Mouse (Mus musculus) gastrocnemius, adult 2 months (tissue): ENCODE data around the gene Defb45. TPM values are rescaled to one million over a fixed set of nuclear protein-coding genes. Genes with fewer than 3 reads are reported as not detected.

Experiments used
- DNase-seq: peaks from one replicate; pipeline ENCODE4 v3.0.0; 2022
- H3K27ac ChIP-seq: fragments of 200-600 bp; 2 replicates; pipeline ENCODE4 v1.8.1; 2022; ENCODE audit warnings: mild to moderate bottlenecking
- H3K4me3 ChIP-seq: fragments of 200-600 bp; 2 replicates; pipeline ENCODE4 v1.8.1; 2022; ENCODE audit warnings: mild to moderate bottlenecking, moderate library complexity
- CTCF ChIP-seq: fragments of 200-600 bp; IDR thresholded peaks from 2 replicates; pipeline ENCODE4 v1.8.1; 2022; ENCODE audit warnings: antibody characterized with exemption, mild to moderate bottlenecking, moderate library complexity
- intact Hi-C: fragments of 180-260 bp; cut with DNase I; formaldehyde crosslinking; loops from one replicate; pipeline ENCODE4 v1.15.1; 2025
- total RNA-seq, 2 experiments: library from RNA; stranded (reverse); gene quantifications; 2 replicates each; pipeline ENCODE4 v1.2.3; 2021

The Defb45 gene
- total RNA-seq, 2 experiments from 2014 or later = not detected

DNA sequence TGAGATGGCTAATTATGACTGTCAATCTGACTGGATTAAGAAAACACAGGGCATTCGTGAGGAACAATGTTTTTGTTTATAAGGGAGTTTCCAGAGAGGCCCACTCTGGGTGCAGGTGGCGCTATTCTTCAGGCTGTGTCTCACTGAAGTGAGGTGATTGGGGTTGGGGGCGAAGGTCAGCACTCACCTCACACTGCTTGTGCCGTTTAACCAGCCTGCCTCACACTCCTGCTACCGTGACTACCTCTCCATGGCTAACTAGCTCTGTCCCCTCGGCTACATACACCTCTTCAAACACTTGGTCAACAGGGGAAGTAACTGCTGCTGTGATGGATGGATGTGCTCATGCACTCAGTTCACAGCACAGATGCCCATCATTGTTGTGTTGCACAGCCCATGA is 10.2 kb downstream of the Defb45 start:
- Histone ChIP-seq H3K4me3 (no peak overlapping the region), H3K27ac (no peak overlapping the region)
- intact Hi-C loops = no loop called here
- no peak for DNase-seq
- TF ChIP-seq CTCF = no peak

DNA sequence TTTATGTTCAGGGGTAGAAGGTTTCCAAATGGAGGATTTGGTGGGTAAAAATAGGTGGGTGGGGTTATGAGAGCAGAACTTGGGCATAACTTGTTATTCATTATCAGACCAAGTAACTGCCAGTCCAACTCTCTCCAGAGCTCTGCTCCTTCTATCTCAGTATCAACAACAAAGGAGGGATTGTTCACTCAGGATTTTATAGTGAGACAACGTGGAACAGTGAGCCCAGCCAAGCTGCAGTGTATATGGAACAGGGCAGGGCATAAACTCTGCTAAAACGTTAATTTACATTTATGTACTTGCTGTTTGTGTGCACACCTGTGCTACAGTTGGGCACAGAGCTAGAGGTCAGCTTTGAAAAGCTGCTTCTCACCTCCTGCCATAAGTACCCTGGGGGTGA is 10.7 kb downstream of the Defb45 start:
- TF ChIP-seq CTCF = no peak
- no peak for DNase-seq
- Histone ChIP-seq H3K27ac (no peak overlapping the region), H3K4me3 (no peak overlapping the region)
- intact Hi-C loops = no loop called here

DNA sequence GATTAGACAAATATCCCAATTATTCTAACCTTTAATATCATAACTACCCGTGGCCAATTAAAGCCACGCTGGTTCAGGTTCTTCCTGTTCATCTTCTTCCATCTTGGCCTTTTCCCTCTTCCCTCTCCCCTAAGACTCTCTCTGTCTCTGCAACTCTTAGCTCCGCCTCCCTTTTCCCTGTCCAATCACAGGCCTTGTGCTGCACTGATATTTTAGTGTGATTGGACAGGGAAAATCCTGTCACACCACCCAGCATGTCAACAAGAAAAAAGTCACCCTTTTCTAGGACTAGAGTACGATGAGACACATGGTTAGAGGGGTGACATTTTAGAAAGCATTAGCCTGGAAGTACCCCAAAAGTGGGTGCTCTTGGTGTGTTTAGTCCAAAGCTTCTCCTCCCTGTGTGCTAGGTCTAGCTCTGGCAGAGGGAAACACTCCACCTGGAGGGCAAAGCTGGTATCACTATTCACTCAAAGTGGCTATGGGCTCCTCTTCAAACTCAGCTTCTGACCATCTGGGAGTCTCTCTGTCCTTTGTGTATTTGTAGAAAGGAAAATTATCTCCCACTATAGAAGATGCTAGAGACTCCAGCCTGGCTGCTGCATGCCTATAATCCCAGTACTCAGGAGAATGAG is 12.2 kb downstream of the Defb45 start:
- DNase-seq = no peak
- peak; percentile 39; the same call in 1 of the 2 replicates for TF ChIP-seq CTCF
- Histone ChIP-seq H3K4me3 (no peak overlapping the region), H3K27ac (no peak overlapping the region)
- intact Hi-C loops = no loop called here

DNA sequence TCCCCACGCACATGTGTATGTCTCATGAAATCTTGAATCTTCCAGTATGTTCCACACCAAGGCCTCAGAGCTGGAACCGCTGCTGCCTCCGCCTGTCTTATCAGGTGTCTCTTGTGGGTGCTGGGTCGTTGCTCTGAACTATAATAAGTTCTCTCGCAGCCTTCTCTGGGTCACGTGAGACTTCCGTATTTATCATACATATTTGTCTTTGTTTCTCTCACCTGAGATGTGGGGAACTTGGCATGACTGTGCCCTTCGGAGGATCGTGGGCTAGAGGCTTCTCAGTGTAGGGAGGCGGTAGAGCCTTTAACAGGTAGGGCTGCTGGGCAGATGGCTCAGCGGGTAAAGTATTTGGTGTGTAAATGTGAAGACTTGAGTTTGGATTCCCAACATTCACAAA is 18.6 kb downstream of the Defb45 start:
- H3K27ac ChIP-seq = no peak overlapping the region
- no peak overlapping the region for H3K4me3 ChIP-seq
- intact Hi-C loops = no loop called here
- no peak for TF ChIP-seq CTCF
- no peak for DNase-seq

DNA sequence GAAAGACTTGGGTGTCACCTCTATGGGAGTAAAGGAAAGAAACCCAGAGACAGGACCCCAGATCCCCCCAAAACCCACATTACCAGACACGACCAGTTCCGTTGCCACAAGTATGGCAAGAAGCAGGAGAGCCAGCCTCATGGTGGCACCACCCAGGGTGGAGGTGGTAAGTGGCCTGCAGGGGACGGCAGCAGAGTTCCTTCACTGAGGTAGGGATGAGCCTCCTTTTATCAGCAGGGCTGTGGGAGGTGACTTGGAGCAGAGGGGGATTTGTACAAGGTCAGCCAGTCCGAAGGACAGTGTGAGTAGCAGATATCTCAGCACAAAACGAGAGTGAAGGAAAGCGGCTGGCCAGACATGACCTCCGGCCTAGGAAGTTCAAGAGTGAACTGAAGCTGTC is 19.1 kb downstream of the Defb45 start, which contains the start of gene Defb19:
Gene Defb19 (minus strand): TSS at position 206 of the 400 bp plus-strand sequence.
- intact Hi-C loops = no loop called here
- no peak for TF ChIP-seq CTCF
- Histone ChIP-seq H3K4me3 (no peak within 1 kb of the TSS), H3K27ac (no peak within 1 kb of the TSS)
- no peak for DNase-seq

DNA sequence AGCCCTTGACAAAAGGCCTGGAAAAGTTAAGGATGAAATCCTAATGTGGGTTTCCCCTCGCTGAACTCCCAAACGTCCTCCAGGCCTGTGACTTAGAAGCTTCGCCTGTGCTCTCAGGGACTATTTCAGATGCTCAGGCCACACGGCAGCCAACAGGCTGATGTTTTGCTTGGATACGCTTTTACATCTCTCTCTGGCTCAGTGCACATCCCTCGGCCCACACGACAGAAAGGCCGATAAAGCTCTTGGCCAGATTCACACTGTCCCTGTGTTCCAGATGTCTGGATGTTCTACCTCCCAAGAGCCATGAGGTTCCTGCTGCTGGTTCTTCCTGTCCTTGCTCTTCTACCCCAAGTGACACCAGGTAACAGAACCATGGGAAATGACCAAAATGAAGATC is 25.7 kb downstream of the Defb45 start:
- DNase-seq = no peak
- Histone ChIP-seq H3K27ac (no peak overlapping the region), H3K4me3 (no peak overlapping the region)
- intact Hi-C loops = no loop called here
- TF ChIP-seq CTCF = no peak

DNA sequence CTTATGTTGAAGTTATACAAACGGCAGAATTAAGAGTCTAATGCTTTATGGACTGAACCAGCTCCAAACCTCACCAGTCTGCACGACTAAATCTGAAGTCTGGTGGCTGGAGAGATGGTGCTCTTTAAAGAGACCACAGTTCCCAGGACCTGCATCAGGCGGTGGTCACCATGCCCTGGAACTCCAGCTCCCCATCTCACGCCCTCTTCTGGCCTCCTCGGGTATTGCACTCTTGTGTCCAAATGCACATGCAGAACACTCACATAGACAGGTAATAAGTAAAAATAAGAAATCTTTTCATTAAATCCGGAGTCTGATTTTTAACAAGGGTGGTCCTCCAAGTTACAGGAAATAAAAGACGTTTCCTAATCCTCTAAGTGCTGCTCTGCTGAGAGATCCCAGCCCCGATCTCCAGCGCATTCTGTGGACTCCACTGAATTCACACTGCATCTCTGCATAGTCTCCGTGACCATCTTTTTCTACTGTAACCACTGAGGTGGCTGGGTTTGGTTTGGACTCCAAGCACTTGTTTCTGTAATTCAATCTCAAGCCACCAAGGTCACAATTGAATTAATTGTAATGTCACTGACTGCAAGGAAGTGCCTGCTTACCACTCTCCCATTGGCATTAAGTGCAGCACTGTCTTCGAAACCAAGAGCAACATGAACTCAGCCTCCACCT is 26.9 kb downstream of the Defb45 start, which contains the start of gene Defb21:
Gene Defb21 (plus strand): TSS at position 631 of the 681 bp plus-strand sequence.
- intact Hi-C loops = no loop called here
- H3K27ac ChIP-seq = no peak within 1 kb of the TSS
- TF ChIP-seq CTCF = peak; percentile 36
- no peak within 1 kb of the TSS for H3K4me3 ChIP-seq
- no peak for DNase-seq

DNA sequence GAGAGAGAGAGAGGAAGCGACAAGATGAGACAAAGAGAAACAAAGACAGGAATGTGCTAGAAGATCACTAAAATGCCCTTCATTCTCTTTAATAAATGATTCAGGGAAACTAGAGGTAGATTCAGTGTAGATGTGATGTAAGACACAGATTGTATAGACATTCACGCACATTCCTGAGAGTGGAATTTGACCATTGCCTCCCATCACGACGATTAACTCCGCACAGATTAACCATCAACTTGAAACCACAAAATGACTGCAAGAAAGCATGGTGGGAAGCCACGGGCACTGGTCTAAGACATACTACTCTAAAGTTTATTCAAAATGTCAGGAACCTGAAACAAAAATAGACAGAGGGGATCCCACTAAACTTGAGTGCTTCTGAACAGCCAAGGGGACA is 28.9 kb downstream of the Defb45 start:
- no peak for DNase-seq
- Histone ChIP-seq H3K27ac (no peak overlapping the region), H3K4me3 (no peak overlapping the region)
- intact Hi-C loops = no loop called here
- no peak for TF ChIP-seq CTCF

DNA sequence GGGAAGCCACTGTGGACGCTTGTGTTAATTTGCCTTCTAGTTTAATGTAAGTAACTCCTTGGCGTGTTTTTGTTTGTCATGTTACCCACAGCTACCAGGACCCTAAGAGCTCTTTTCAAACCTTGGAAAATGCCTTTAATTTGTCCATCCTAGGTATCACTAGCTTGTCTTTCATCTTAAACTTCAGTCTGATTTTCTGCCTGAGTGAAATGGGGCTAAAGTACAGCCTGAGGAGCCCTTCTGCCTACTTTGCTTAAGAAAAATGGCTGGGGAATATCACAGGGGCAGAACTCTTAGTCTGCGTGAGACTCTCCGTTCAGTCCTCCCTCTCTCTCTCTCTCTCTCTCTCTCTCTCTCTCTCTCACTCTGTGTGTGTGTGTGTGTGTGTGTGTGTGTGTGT is 29.3 kb downstream of the Defb45 start:
- intact Hi-C loops = no loop called here
- Histone ChIP-seq H3K27ac (no peak overlapping the region), H3K4me3 (no peak overlapping the region)
- DNase-seq = no peak
- no peak for TF ChIP-seq CTCF

DNA sequence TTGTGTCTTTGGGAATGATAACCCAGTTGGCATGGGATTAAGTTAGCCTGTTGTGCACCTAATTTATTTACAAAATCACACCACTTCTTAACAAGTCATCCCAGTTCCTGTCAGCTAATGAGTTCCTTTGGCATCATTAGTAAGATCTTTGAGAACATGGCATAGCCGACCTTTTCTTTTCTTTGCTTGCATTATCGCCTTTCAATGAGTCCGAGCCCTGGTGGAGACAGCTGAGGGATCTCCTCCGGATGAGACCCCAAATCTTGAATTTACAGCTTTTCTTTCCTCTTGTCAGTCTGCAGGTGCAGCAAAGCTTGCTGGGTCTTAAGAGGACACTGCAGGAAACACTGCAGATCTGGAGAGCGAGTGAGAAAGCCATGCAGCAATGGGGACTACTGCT is 30.2 kb downstream of the Defb45 start, which contains the start of gene Gm17416:
Gene Gm17416 (plus strand): TSS at position 301 of the 400 bp plus-strand sequence.
- H3K4me3 ChIP-seq = no peak within 1 kb of the TSS
- no peak for TF ChIP-seq CTCF
- DNase-seq = no peak
- H3K27ac ChIP-seq = no peak within 1 kb of the TSS
- intact Hi-C loops = no loop called here

DNA sequence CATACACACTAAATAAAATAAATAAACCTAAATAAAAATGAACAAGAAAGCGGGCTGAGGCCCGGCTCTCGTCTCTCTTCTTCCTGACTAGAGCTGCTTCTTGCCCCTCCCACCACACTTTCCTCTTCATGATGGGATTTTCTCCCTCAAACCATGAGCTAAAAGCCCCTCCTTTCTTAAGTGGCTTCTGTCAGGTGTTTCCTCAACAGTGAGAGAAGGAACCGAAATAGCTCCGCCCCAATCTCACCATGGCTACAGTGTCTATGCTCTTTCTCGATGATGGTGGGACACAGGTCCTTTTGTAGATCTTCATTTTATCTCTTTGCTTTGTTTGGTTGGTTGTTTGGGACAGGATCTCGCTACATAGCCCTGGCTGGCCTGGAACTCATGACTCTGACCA is 42.5 kb downstream of the Defb45 start:
- Histone ChIP-seq H3K4me3 (no peak overlapping the region), H3K27ac (no peak overlapping the region)
- intact Hi-C loops = no loop called here
- no peak for TF ChIP-seq CTCF
- DNase-seq = no peak

DNA sequence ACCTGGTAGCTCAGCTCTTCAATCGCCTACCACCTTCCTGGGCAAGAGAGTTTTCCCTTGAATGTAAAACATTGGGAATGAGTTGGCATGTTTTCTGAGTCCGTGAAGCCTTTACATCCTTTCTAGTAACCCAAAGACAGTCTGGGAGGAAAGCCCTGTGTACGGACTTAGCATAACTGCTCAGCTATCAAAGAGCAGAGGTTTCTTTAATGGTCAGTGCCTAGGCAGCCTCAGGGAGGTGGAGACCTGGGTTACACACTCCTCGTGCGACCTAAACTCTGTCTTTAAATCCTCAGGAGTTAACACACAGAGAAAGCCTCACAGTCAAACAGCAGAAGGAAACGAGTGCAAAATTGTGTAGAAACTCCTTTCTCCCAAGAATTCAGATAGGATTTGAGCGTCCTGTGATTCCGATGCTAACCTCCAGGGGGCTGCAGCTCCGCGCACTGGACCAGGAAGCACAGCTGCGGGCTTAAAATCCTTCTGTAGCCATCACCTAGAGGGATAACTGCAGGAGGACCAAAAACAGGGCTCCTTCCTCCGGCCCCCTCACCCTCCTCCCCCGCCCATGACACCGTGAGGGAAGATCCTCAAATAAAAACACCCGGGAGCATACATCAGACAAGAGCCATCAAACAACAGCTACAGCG is 45.3 kb downstream of the Defb45 start:
- TF ChIP-seq CTCF = peak; percentile 73
- H3K4me3 ChIP-seq = no peak overlapping the region
- no peak overlapping the region for H3K27ac ChIP-seq
- DNase-seq = peak; percentile 47
- intact Hi-C loops = no loop called here

DNA sequence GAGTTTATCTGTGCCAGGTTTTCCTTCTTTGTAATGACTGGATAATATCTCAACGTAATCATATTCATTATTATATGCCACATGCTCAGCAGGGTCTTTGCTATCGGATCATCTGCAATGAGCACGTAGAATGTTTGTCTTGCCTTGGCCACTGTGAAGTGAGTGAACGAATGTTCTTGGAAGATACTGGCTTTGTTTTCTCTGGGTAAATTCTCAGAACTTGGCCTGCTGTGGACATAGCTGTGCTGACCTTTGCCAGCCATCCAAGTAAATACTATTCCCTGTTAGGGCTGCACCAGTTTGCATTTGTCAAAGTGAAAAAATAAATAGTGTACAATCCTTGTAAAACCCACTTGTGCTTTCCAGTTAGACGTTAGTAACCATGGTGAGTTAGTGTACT is 51.1 kb downstream of the Defb45 start:
- Histone ChIP-seq H3K4me3 (no peak overlapping the region), H3K27ac (no peak overlapping the region)
- intact Hi-C loops = no loop called here
- TF ChIP-seq CTCF = no peak
- DNase-seq = no peak
